Mouse (Mus musculus) neural tube, embryonic 14.5 days (tissue): Measurements from ENCODE around the gene Car15. TPM values are rescaled to one million over a fixed set of nuclear protein-coding genes. Genes with fewer than 3 reads are reported as not detected.

Experiments
- ATAC-seq: fragments of 200-750 bp; cut with Nextera tagmentation; 2 replicates; pipeline ENCODE4 v1.8.0; 2017; ENCODE audit warnings: low read depth, mild to moderate bottlenecking, moderate TSS enrichment, moderate library complexity
- H3K27ac ChIP-seq: fragments of 300-500 bp; sonication (generic); 2 replicates; pipeline ENCODE4 v1.5.1; 2014; ENCODE audit warnings: low read depth, mild to moderate bottlenecking, control low read depth, low read length, moderate library complexity, mixed read lengths
- H3K27me3 ChIP-seq: fragments of 300-500 bp; sonication (generic); 2 replicates; pipeline ENCODE4 v1.6.1; 2014; ENCODE audit warnings: low read length; ENCODE audit not compliant: control insufficient read depth, insufficient read depth
- H3K36me3 ChIP-seq: fragments of 300-500 bp; sonication (generic); 2 replicates; pipeline ENCODE4 v1.6.1; 2014; ENCODE audit warnings: low read length, mixed read lengths; ENCODE audit not compliant: control insufficient read depth, insufficient read depth
- H3K4me1 ChIP-seq: fragments of 300-500 bp; sonication (generic); 2 replicates; pipeline ENCODE4 v1.6.1; 2014; ENCODE audit warnings: low read length; ENCODE audit not compliant: control insufficient read depth, insufficient read depth
- H3K4me2 ChIP-seq: fragments of 300-500 bp; sonication (generic); 2 replicates; pipeline ENCODE4 v1.6.1; 2014; ENCODE audit warnings: mild to moderate bottlenecking, low read depth, low read length, control low read depth
- H3K4me3 ChIP-seq: fragments of 300-500 bp; sonication (generic); 2 replicates; pipeline ENCODE4 v1.5.1; 2014; ENCODE audit warnings: low read depth, low read length, control low read depth, mixed read lengths
- H3K9ac ChIP-seq: fragments of 300-500 bp; sonication (generic); replicated peaks from 2 replicates; pipeline ENCODE4 v1.6.1; 2014; ENCODE audit warnings: low read depth, mild to moderate bottlenecking, control low read depth, low read length, mixed read lengths
- H3K9me3 ChIP-seq: fragments of 300-500 bp; sonication (generic); 2 replicates; pipeline ENCODE4 v1.6.1; 2016; ENCODE audit warnings: low read length; ENCODE audit not compliant: control insufficient read depth
- WGBS: fragments of 180-500 bp; shearing (Covaris S2); extraction: QIAGEN DNeasy Blood & Tissue Kit; methylation state at CpG from one replicate; pipeline ENCODE4 v1.1.7; 2014; 5-methylcytosine and 5-hydroxymethylcytosine counted together
- polyA plus RNA-seq: library from polyadenylated mRNA; unstranded; fragments of >200 nt; fragmentation: Nextera tagmentation; extraction: Ambion mirVana; gene quantifications from 2 replicates; pipeline ENCODE4 v1.2.1, GENCODE M21; 2014

Car15 gene
- polyA plus RNA-seq, 1 experiment from 2014 or later, result 3.9 TPM

- Histone ChIP-seq H3K9me3 (no peaks in the 10 kb centered on the region), H3K4me3 (no peak overlapping the region), H3K9ac (no peak overlapping the region), H3K4me1 (peaks cover 14% of the 10 kb centered on the region), H3K27me3 (peaks cover 31% of the 10 kb centered on the region), H3K27ac (no peak overlapping the region), H3K4me2 (no peak overlapping the region), H3K36me3 (peaks cover 24% of the 10 kb centered on the region)
- no peak for ATAC-seq
- WGBS, result 92% methylated on average over 4 of the region's 4 CpGs
Measured at GRCm38 (mm10) chr16:17794047-17794446, 44.1 kb downstream of the Car15 start.

DNA sequence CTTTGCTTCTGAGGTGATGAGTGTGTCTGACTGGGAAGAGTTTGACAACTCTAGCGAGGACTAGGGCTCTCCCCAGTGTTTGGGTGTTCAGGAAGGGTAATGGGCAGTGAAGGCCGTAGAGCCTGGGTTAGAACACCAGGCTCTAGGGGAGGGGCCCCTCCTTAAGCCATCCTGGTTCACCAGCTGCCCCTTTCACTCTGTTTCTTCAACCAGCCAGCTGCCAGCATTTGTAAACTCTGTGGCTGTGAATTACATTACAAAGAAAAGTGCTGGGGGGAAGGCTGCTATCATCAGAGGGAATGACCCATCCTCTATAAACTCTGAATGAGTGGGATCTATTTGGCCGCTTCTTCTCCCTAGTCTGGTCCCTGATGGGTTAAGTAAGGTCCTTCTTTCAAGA, 45.4 kb downstream of the Car15 start:
- Histone ChIP-seq H3K27ac (no peak overlapping the region), H3K4me1 (peaks cover 7% of the 10 kb centered on the region; the same call in 1 of the 2 replicates), H3K4me3 (no peak overlapping the region), H3K9ac (no peak overlapping the region), H3K4me2 (no peak overlapping the region), H3K27me3 (peaks cover 20% of the 10 kb centered on the region), H3K36me3 (peaks cover 34% of the 10 kb centered on the region), H3K9me3 (no peaks in the 10 kb centered on the region)
- no peak for ATAC-seq
- WGBS, result 40% methylated on average over 3 of the region's 3 CpGs

DNA sequence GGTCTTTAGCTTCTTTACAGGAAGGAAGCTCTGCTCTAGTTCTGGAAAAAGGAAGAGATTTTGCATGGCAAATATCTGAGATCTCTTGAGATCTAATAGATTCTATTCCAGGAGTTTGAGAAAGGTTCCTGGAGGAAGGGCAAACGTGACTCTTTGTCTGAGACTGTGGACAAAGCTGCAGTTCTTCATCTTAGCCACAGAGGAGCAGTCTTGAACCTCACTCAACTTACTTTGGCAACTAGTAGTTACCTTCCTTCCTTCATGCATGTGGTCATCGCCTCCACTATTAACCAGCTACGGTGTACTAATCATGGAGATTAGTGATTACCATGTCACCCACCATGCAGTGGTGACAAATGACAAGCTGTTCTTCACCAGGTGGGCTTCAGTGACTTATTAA, 52.8 kb downstream of the Car15 start:
- Histone ChIP-seq H3K4me3 (no peak overlapping the region), H3K4me2 (no peak overlapping the region), H3K27me3 (no peaks in the 10 kb centered on the region), H3K27ac (no peak overlapping the region), H3K9ac (no peak overlapping the region), H3K9me3 (no peaks in the 10 kb centered on the region), H3K4me1 (no peaks in the 10 kb centered on the region), H3K36me3 (peaks cover 46% of the 10 kb centered on the region)
- 66% methylated on average over 3 of the region's 3 CpGs for WGBS
- no peak for ATAC-seq

Other genes starting within 250 kb of the Car15 start
- 27.7 and 29.3 TPM in 2 replicates for gene Smpd4, start 219.0 kb downstream of the Car15 start, polyA plus RNA-seq
- 10.6 and 11.3 TPM in 2 replicates for gene Ccdc74a, start 191.9 kb downstream of the Car15 start, polyA plus RNA-seq
- 46.9 and 51.0 TPM in 2 replicates for gene Med15, start 105.5 kb downstream of the Car15 start, polyA plus RNA-seq
- gene Klhl22, start 78.7 kb downstream of the Car15 start, polyA plus RNA-seq, result 90.9 and 98.9 TPM in 2 replicates
- gene Scarf2, start 41.1 kb downstream of the Car15 start, polyA plus RNA-seq, result 0.95 and 2.0 TPM in 2 replicates
- 4.7 and 6.5 TPM in 2 replicates for gene B830017H08Rik, start 5.2 kb downstream of the Car15 start, polyA plus RNA-seq
- 0.21 and 0.36 TPM in 2 replicates for gene Gm20518, start 53.3 kb upstream of the Car15 start, polyA plus RNA-seq
- gene Tssk1, start 55.9 kb upstream of the Car15 start, polyA plus RNA-seq, result 0.08 TPM in 1 of 2 replicates, not detected in the other
- 98.8 and 104 TPM in 2 replicates for gene Dgcr2, start 60.2 kb upstream of the Car15 start, polyA plus RNA-seq
- not detected in 2 replicates for gene Tssk2, start 60.3 kb upstream of the Car15 start, polyA plus RNA-seq
- gene Ess2, start 73.0 kb upstream of the Car15 start, polyA plus RNA-seq, result 42.4 and 42.5 TPM in 2 replicates
- 0.24 TPM in 1 of 2 replicates, not detected in the other for gene Gsc2, start 76.7 kb upstream of the Car15 start, polyA plus RNA-seq
- 165 and 199 TPM in 2 replicates for gene Slc25a1, start 89.9 kb upstream of the Car15 start, polyA plus RNA-seq
- not detected in 2 replicates for gene Vpreb2, start 142.1 kb upstream of the Car15 start, polyA plus RNA-seq
- 155 and 174 TPM in 2 replicates for gene Dgcr6, start 214.5 kb upstream of the Car15 start, polyA plus RNA-seq